Mouse (Mus musculus): ENCODE results near the gene Pmfbp1. TPM values are rescaled to one million over a fixed set of nuclear protein-coding genes. Genes with fewer than 3 reads are reported as not detected.

The Pmfbp1 gene
- polyA plus RNA-seq, 1 experiment from 2014 or later: 0.17 TPM

- DNase-seq (ENCODE audit: low spot score) (peak; percentile 56), ATAC-seq (replicated peaks; ENCODE audit: insufficient number of reproducible peaks, low FRiP score, low TSS enrichment, low read depth) (no peak)
- Histone ChIP-seq H3K4me3 (ENCODE audit: low read depth, low read length) (no peak overlapping the region), H3K4me1 (ENCODE audit: control insufficient read depth, insufficient read depth, low read length) (no peaks in the 10 kb centered on the region), H3K9me3 (replicated peaks; ENCODE audit: control insufficient read depth, low read length) (no peaks in the 10 kb centered on the region), H3K27ac (replicated peaks; ENCODE audit: low read depth, low read length) (no peak overlapping the region), H3K4me2 (ENCODE audit: low read depth, low read length) (no peak overlapping the region), H3K27me3 (ENCODE audit: control insufficient read depth, insufficient read depth, low read length) (no peaks in the 10 kb centered on the region), H3K36me3 (replicated peaks; ENCODE audit: control insufficient read depth, insufficient read depth, low read depth, low read length) (peaks cover 33% of the 10 kb centered on the region), H3K9ac (replicated peaks; ENCODE audit: low read length) (no peak overlapping the region)
- 41% methylated on average over 3 of the region's 3 CpGs for WGBS
These were observed 57.8 kb downstream of the Pmfbp1 start for GRCm38 (mm10) chr8:109551663-109552062.

GRCm38 (mm10) chr8:109563881-109564280, 70.1 kb downstream of the Pmfbp1 start:
- Histone ChIP-seq H3K4me3 (ENCODE audit: low read depth, low read length) (no peak overlapping the region), H3K9me3 (replicated peaks; ENCODE audit: control insufficient read depth, low read length) (no peaks in the 10 kb centered on the region), H3K4me2 (ENCODE audit: low read depth, low read length) (no peak overlapping the region), H3K27ac (replicated peaks; ENCODE audit: low read depth, low read length) (no peak overlapping the region), H3K9ac (replicated peaks; ENCODE audit: low read length) (no peak overlapping the region), H3K27me3 (ENCODE audit: control insufficient read depth, insufficient read depth, low read length) (no peaks in the 10 kb centered on the region), H3K4me1 (ENCODE audit: control insufficient read depth, insufficient read depth, low read length) (no peaks in the 10 kb centered on the region), H3K36me3 (replicated peaks; ENCODE audit: control insufficient read depth, insufficient read depth, low read depth, low read length) (peaks cover 8% of the 10 kb centered on the region)
- WGBS: 83% methylated on average over 2 of the region's 2 CpGs
- DNase-seq (ENCODE audit: low spot score): no peak
- ATAC-seq (replicated peaks; ENCODE audit: insufficient number of reproducible peaks, low FRiP score, low TSS enrichment, low read depth): no peak

DNA sequence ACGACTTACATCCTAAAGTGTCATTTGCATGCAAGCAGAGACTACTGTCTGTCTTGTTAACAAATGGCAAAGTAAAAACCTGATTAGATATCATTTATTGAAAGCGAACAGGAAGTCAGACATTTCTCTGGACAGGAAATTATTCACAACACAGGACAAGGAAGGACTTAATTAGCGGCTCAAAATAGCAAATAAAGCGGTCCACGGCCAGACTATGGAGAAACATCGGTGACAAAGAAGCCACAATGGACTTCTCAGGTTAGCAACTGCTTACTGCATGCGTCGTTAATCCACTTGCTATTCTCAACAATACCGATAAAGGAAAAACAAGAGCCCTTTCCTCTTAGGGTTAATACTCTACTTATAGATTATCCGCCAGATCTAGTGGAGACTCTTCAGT, 70.9 kb downstream of the Pmfbp1 start:
- ATAC-seq (replicated peaks; ENCODE audit: insufficient number of reproducible peaks, low FRiP score, low TSS enrichment, low read depth) (no peak), DNase-seq (ENCODE audit: low spot score) (no peak)
- Histone ChIP-seq H3K4me2 (ENCODE audit: low read depth, low read length) (peak overlapping the region; percentile 78), H3K27me3 (ENCODE audit: control insufficient read depth, insufficient read depth, low read length) (no peaks in the 10 kb centered on the region), H3K27ac (replicated peaks; ENCODE audit: low read depth, low read length) (peak overlapping the region; percentile 78; the same call in 1 of the 2 replicates), H3K9me3 (replicated peaks; ENCODE audit: control insufficient read depth, low read length) (no peaks in the 10 kb centered on the region), H3K9ac (replicated peaks; ENCODE audit: low read length) (peak overlapping the region; percentile 95), H3K4me1 (ENCODE audit: control insufficient read depth, insufficient read depth, low read length) (no peaks in the 10 kb centered on the region), H3K36me3 (replicated peaks; ENCODE audit: control insufficient read depth, insufficient read depth, low read depth, low read length) (peaks cover 2% of the 10 kb centered on the region), H3K4me3 (ENCODE audit: low read depth, low read length) (peak overlapping the region; percentile 91)
- WGBS: 6% methylated on average over 10 of the region's 10 CpGs

DNA sequence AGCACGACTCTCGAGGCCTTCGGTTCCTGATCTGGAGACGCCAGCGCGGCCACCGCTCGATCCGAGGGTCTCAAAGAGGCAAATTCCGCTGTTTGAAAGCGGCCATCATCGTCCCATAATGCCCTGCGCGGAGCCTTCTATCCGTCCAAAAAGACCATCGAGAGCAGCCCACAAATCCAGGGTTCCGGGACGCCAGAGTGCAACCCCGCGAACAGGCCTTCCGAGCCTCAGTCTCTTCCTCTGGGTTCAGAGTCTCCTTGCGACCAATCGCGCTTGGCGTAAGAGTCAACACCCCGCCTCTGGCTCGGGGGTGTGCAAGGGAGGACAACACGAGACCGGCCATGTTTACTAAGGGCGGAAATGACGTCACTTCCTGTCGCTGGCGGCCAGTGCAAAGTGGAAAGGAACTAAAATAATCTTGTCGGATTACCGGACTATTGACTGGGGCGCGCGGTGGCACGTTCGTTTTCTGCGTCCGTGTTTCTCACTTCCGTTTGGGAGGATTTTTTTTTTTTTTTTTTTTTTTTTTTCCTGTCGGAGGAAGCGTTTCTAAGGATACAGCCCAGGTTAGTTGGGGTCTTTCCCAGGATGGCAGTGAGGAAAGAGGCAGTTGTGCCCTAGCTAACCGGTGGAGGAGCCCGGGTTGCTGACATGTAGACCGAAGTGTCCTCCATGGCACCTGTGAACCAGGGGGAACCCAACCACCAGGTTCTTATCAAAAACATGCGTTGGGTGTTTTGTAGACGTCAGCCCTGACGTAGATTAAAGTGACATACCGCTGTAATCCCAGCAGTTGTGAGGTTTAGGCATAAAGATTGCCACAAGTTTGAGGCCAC, 71.9 kb downstream of the Pmfbp1 start, which contains the start of the genes Dhx38 and Txnl4b:
Dhx38 (minus strand) TSS at position 364 of the 836 bp plus-strand sequence.
Txnl4b (plus strand) TSS at position 395 of the 836 bp plus-strand sequence.
- ATAC-seq (replicated peaks; ENCODE audit: insufficient number of reproducible peaks, low FRiP score, low TSS enrichment, low read depth) (peak; percentile 99), DNase-seq (ENCODE audit: low spot score) (peak; percentile 99)
- Histone ChIP-seq H3K9me3 (replicated peaks; ENCODE audit: control insufficient read depth, low read length) (no peaks in the 10 kb centered on the region), H3K4me2 (ENCODE audit: low read depth, low read length) (peak within 1 kb of the TSS; percentile 78), H3K9ac (replicated peaks; ENCODE audit: low read length) (peak within 1 kb of the TSS; percentile 95), H3K27ac (replicated peaks; ENCODE audit: low read depth, low read length) (peak within 1 kb of the TSS; percentile 78), H3K4me1 (ENCODE audit: control insufficient read depth, insufficient read depth, low read length) (no peaks in the 10 kb centered on the region), H3K27me3 (ENCODE audit: control insufficient read depth, insufficient read depth, low read length) (no peaks in the 10 kb centered on the region), H3K4me3 (ENCODE audit: low read depth, low read length) (peak within 1 kb of the TSS; percentile 91), H3K36me3 (replicated peaks; ENCODE audit: control insufficient read depth, insufficient read depth, low read depth, low read length) (no peaks in the 10 kb centered on the region; the same call in 1 of the 2 replicates)
- WGBS: under 1% methylated on average over 52 of the region's 52 CpGs

GRCm38 (mm10) chr8:109571139-109571538, 77.3 kb downstream of the Pmfbp1 start:
- H3K4me1 ChIP-seq (ENCODE audit: control insufficient read depth, insufficient read depth, low read length): no peaks in the 10 kb centered on the region
- H3K9ac ChIP-seq (replicated peaks; ENCODE audit: low read length): no peak overlapping the region
- H3K36me3 ChIP-seq (replicated peaks; ENCODE audit: control insufficient read depth, insufficient read depth, low read depth, low read length): no peaks in the 10 kb centered on the region
- no peak overlapping the region for H3K4me3 ChIP-seq (ENCODE audit: low read depth, low read length)
- no peak for ATAC-seq (replicated peaks; ENCODE audit: insufficient number of reproducible peaks, low FRiP score, low TSS enrichment, low read depth)
- no peak for DNase-seq (ENCODE audit: low spot score)
- no peak overlapping the region for H3K27ac ChIP-seq (replicated peaks; ENCODE audit: low read depth, low read length)
- WGBS: 87% methylated on average over 12 of the region's 12 CpGs
- H3K27me3 ChIP-seq (ENCODE audit: control insufficient read depth, insufficient read depth, low read length): no peaks in the 10 kb centered on the region
- no peak overlapping the region for H3K4me2 ChIP-seq (ENCODE audit: low read depth, low read length)
- no peaks in the 10 kb centered on the region for H3K9me3 ChIP-seq (replicated peaks; ENCODE audit: control insufficient read depth, low read length)

GRCm38 (mm10) chr8:109576311-109576710, 82.5 kb downstream of the Pmfbp1 start:
- H3K4me1 ChIP-seq (ENCODE audit: control insufficient read depth, insufficient read depth, low read length): no peaks in the 10 kb centered on the region
- DNase-seq (ENCODE audit: low spot score): no peak
- H3K9me3 ChIP-seq (replicated peaks; ENCODE audit: control insufficient read depth, low read length): no peaks in the 10 kb centered on the region
- H3K27ac ChIP-seq (replicated peaks; ENCODE audit: low read depth, low read length): no peak overlapping the region
- no peak overlapping the region for H3K4me2 ChIP-seq (ENCODE audit: low read depth, low read length)
- ATAC-seq (replicated peaks; ENCODE audit: insufficient number of reproducible peaks, low FRiP score, low TSS enrichment, low read depth): no peak
- no peaks in the 10 kb centered on the region for H3K36me3 ChIP-seq (replicated peaks; ENCODE audit: control insufficient read depth, insufficient read depth, low read depth, low read length)
- no peak overlapping the region for H3K4me3 ChIP-seq (ENCODE audit: low read depth, low read length)
- H3K9ac ChIP-seq (replicated peaks; ENCODE audit: low read length): no peak overlapping the region
- 78% methylated on average over 4 of the region's 4 CpGs for WGBS
- no peaks in the 10 kb centered on the region for H3K27me3 ChIP-seq (ENCODE audit: control insufficient read depth, insufficient read depth, low read length)

- H3K4me2 ChIP-seq (ENCODE audit: low read depth, low read length): no peak within 1 kb of the TSS
- no peaks in the 10 kb centered on the region for H3K4me1 ChIP-seq (ENCODE audit: control insufficient read depth, insufficient read depth, low read length)
- no peak within 1 kb of the TSS for H3K27ac ChIP-seq (replicated peaks; ENCODE audit: low read depth, low read length)
- no peak within 1 kb of the TSS for H3K4me3 ChIP-seq (ENCODE audit: low read depth, low read length)
- H3K27me3 ChIP-seq (ENCODE audit: control insufficient read depth, insufficient read depth, low read length): no peaks in the 10 kb centered on the region
- WGBS: 58% methylated on average over 8 of the region's 8 CpGs
- no peak within 1 kb of the TSS for H3K9ac ChIP-seq (replicated peaks; ENCODE audit: low read length)
- DNase-seq (ENCODE audit: low spot score): no peak
- no peak for ATAC-seq (replicated peaks; ENCODE audit: insufficient number of reproducible peaks, low FRiP score, low TSS enrichment, low read depth)
- no peaks in the 10 kb centered on the region for H3K9me3 ChIP-seq (replicated peaks; ENCODE audit: control insufficient read depth, low read length)
- no peaks in the 10 kb centered on the region for H3K36me3 ChIP-seq (replicated peaks; ENCODE audit: control insufficient read depth, insufficient read depth, low read depth, low read length)
These were observed 85.1 kb downstream of the Pmfbp1 start, which contains the start of gene Hp for GRCm38 (mm10) chr8:109578900-109579301. Gene Hp, minus strand, starts transcription at chr8:109579172.

GRCm38 (mm10) chr8:109584293-109584692, 90.5 kb downstream of the Pmfbp1 start:
- ATAC-seq (replicated peaks; ENCODE audit: insufficient number of reproducible peaks, low FRiP score, low TSS enrichment, low read depth): no peak
- Histone ChIP-seq H3K9ac (replicated peaks; ENCODE audit: low read length) (no peak overlapping the region), H3K4me3 (ENCODE audit: low read depth, low read length) (no peak overlapping the region), H3K27ac (replicated peaks; ENCODE audit: low read depth, low read length) (no peak overlapping the region), H3K4me2 (ENCODE audit: low read depth, low read length) (no peak overlapping the region), H3K27me3 (ENCODE audit: control insufficient read depth, insufficient read depth, low read length) (no peaks in the 10 kb centered on the region), H3K4me1 (ENCODE audit: control insufficient read depth, insufficient read depth, low read length) (no peaks in the 10 kb centered on the region), H3K9me3 (replicated peaks; ENCODE audit: control insufficient read depth, low read length) (no peaks in the 10 kb centered on the region), H3K36me3 (replicated peaks; ENCODE audit: control insufficient read depth, insufficient read depth, low read depth, low read length) (no peaks in the 10 kb centered on the region)
- no peak for DNase-seq (ENCODE audit: low spot score)
- WGBS: 81% methylated on average over 4 of the region's 4 CpGs
